Mouse (Mus musculus) brain, embryonic 14.5 days (tissue): ENCODE data around the gene Zfp423. TPM values are rescaled to one million over a fixed set of nuclear protein-coding genes. Genes with fewer than 3 reads are reported as not detected.

Experiments
- DNase-seq: peaks from one replicate; pipeline ENCODE4 v3.0.0-alpha.2; 2011; ENCODE audit warnings: low read depth
- CTCF ChIP-seq: fragments of 200-500 bp; IDR thresholded peaks from 2 replicates; pipeline ENCODE4 v1.5.1; 2012; ENCODE audit warnings: inconsistent platforms, mild to moderate bottlenecking, moderate library complexity, borderline replicate concordance; ENCODE audit not compliant: insufficient read depth, insufficient read length; ENCODE audit errors: extremely low read depth
- POLR2A ChIP-seq: fragments of 200-500 bp; IDR thresholded peaks from 2 replicates; pipeline ENCODE4 v1.6.1; 2012; ENCODE audit warnings: mild to moderate bottlenecking, inconsistent platforms, borderline replicate concordance; ENCODE audit not compliant: poor library complexity, insufficient read depth, insufficient read length, severe bottlenecking; ENCODE audit errors: extremely low read depth
- polyA plus RNA-seq: library from polyadenylated mRNA; depleted of rRNA; stranded (reverse); fragments of >200 nt; gene quantifications from 2 replicates; pipeline ENCODE4 v1.2.3, GENCODE M21; 2012

Zfp423 gene
- polyA plus RNA-seq, 1 experiment, result 113 TPM

- TF ChIP-seq CTCF (no peak), POLR2A (no peak)
- no peak for DNase-seq
These were observed 174.6 kb downstream of the Zfp423 start for GRCm38 (mm10) chr8:87784641-87785439.

- no peak for DNase-seq
- TF ChIP-seq CTCF, result no peak
- TF ChIP-seq POLR2A, result no peak
These were observed 175.2 kb downstream of the Zfp423 start for GRCm38 (mm10) chr8:87784227-87784626.

DNA sequence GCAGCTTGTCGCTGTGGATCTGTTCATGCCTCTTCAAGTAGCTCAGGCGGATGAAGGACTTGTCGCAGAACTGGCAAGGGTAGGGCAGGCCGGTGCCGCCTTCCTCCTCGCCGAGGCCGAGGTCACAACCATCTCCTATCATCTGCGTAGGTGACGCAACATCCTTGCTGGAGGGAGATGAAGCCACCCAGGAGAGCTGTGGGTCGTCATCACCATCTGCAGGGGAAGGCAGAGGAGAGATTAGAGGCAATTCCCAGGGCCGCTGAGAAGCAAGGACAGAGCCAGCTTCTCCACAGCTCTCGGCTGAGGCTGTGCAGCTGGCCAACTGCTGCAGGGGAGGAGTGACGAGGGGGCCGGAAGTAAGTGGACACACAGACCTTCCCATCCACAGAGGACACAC is 176.2 kb downstream of the Zfp423 start:
- TF ChIP-seq CTCF (no peak), POLR2A (no peak)
- no peak for DNase-seq

DNA sequence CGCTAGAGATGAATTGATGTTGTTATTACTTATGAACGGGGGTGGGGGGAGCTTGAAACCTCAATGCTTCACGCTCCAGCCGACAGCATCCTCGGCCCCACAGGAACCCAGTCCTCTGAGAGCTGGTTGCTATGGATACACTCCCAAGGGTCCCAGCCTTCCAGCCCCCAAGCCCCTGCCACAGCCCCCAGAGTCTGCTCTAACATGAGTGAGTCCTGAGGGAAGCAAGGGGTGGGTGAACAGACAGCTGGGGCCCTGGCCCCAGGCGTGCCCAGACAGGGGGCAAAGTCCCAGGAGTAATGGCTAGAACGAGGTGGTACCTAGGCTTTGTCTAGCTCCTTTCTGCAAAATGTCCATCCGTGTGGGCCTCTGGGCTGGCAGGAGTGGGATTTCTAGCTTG is 181.8 kb downstream of the Zfp423 start:
- TF ChIP-seq CTCF (no peak), POLR2A (no peak)
- DNase-seq, result no peak

DNA sequence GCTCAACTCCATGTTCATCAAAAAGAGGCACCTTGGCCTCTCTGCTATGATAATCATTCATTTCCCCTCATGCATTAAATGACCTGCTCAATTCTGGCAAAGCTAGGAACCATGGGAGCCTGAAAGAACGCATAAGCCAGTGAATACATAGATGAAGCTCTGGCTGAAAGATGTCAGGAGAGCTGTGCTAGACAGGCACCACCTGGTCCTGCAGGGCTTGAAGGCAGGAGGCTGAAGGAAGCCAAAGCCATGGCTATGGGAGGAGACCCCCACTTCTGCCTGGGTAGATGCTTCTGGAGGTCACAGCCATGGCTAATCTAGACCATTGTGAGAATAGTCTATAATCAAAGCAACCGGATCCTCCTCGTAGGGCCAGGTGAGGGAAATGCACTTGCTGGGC is 183.5 kb downstream of the Zfp423 start:
- no peak for DNase-seq
- TF ChIP-seq POLR2A, result no peak
- no peak for TF ChIP-seq CTCF

- DNase-seq, result no peak
- TF ChIP-seq CTCF (no peak), POLR2A (no peak)
These were observed 184.4 kb downstream of the Zfp423 start for GRCm38 (mm10) chr8:87774966-87775365.

DNA sequence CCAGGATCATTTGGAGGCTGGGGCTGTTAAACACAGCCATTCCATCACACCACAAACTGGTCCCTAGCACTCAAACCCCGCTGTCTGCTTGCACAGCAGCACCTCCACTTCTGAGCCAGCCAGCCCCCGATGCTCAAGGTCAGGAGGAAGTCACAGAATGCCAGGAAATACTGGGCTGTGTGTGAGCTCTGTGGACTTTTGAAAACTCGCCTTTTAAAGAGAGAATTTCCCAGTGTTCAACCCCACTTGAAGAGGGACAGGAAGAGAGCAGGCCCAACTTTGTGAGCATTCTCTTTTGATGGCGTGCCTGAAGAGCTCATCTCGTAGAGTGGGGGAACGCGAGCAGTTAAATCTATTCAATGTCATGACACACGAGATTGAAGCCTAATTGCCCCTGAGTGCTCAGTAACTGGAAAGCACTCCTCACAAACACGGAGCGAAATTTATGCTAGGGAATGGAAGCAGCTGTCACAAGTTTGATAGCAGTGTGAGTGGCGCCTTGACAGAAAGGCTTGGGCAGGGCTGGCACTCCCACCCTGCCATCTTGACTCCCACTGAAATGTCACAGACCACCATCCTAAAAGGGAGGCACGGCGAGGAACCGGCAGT is 186.4 kb downstream of the Zfp423 start:
- no peak for TF ChIP-seq POLR2A
- TF ChIP-seq CTCF, result no peak
- peak; percentile 62 for DNase-seq

DNA sequence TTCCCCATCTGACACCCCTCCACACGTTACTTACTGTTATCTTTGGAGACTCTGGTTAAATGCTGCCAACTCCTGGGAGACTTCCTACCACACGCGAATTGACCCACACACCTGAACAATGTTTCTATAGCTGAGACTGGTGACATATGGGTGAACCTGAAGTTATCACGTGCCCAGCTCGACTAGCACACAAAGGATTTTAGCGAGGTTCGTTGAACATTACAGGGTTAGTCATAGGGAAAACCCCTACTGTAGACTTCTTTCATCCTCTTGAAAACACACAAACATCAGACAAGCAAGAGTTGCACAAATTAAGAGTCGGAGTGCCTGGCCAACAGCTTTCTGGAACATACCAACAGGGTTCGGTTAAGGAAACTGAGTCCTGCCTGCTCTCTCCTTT is 191.5 kb downstream of the Zfp423 start:
- no peak for TF ChIP-seq POLR2A
- no peak for TF ChIP-seq CTCF
- no peak for DNase-seq

GRCm38 (mm10) chr8:87765276-87765675 is 194.1 kb downstream of the Zfp423 start:
- no peak for DNase-seq
- no peak for TF ChIP-seq POLR2A
- TF ChIP-seq CTCF, result no peak

GRCm38 (mm10) chr8:87758750-87759149 is 200.6 kb downstream of the Zfp423 start:
- DNase-seq, result no peak
- TF ChIP-seq CTCF, result no peak
- no peak for TF ChIP-seq POLR2A

- no peak for DNase-seq
- TF ChIP-seq POLR2A, result no peak
- TF ChIP-seq CTCF, result no peak
These were observed 204.5 kb downstream of the Zfp423 start for GRCm38 (mm10) chr8:87754853-87755252.

- TF ChIP-seq POLR2A (no peak), CTCF (no peak)
- no peak for DNase-seq
These were observed 205.8 kb downstream of the Zfp423 start for GRCm38 (mm10) chr8:87753636-87754035.

GRCm38 (mm10) chr8:87753148-87753547 is 206.2 kb downstream of the Zfp423 start:
- no peak for TF ChIP-seq POLR2A
- peak; percentile 42; the same call in 1 of the 2 replicates for TF ChIP-seq CTCF
- no peak for DNase-seq

DNA sequence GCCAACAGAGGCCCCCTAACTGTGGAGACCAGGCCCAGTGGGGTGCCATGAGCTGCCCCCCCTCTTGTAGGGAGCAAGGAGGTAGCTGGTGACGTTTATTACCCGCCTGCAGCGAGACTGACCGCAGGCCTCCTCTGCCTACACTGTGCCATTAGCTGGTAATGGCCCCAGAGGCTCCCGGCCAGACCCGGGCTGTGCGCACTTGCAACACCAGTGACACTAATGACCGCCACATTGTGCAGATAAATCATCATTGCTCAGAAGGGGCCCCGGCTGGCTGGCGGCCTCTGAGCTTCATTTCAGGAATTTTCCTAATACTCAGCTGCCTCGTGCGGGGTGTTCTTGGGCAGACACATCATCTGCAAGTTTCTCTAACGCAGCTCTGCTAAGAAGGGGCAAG is 206.7 kb downstream of the Zfp423 start:
- TF ChIP-seq CTCF (no peak), POLR2A (no peak)
- DNase-seq, result no peak
